ENCODE assay signal across 8 mouse cellular contexts in the genomic region with DNA sequence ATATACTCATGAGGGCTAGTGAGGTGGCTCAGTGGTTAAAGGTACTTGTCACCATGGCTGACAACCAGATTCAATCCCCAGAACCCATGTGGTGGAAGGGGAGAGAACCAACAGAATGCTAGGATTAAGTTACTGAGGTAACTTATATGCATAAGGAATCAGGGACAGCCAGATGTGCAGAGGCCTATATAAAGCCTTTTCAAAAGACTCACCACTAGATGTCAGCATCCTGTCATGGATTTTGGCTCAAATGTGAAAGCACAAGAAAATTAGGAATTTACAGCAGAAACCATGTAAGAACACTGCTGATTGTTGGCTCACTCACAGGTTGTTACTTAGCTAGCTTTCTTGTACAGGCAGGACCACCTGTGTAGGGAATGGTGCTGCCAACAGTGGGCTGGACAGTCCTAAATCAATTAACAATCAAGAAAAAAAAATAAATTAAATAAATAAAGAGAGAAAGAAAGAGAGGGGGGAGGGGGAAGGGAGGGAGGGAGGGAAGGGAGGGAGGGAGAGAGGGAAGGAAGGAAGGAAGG.
DNase-seq lines count a peak whose midpoint lies in the region; ATAC-seq and TF ChIP-seq lines count a peak whose summit lies in the region.

No protein-coding gene starts in this region.

- H3K4me3 ChIP-seq in embryonic facial prominence, embryonic 11.5 days (ENCODE audit: low read depth, low read length), result no peak overlapping the region
- H3K4me3 ChIP-seq in embryonic facial prominence, embryonic 10.5 days, result no peak overlapping the region
- H3K4me3 ChIP-seq in bone marrow macrophage, adult 2 months (ENCODE audit: insufficient read depth, low read length), result no peak overlapping the region
- H3K4me3 ChIP-seq in lung, embryonic 14.5 days (ENCODE audit: low read depth, low read length), result no peak overlapping the region

- TF ChIP-seq CTCF in bone marrow macrophage, adult 2 months (IDR thresholded peaks at IDR 0.05; ENCODE audit: low read depth, low read length), result no peak
- peak; percentile 71 for TF ChIP-seq CTCF in lung, embryonic 14.5 days (IDR thresholded peaks at IDR 0.05; ENCODE audit: low read depth)

- H3K9me3 ChIP-seq in embryonic facial prominence, embryonic 11.5 days (replicated peaks; ENCODE audit: control insufficient read depth, low read length), result no peaks in the 10 kb centered on the region
- no peaks in the 10 kb centered on the region for H3K9me3 ChIP-seq in embryonic facial prominence, embryonic 10.5 days
- H3K9me3 ChIP-seq in lung, embryonic 14.5 days (ENCODE audit: low read depth, low read length), result no peaks in the 10 kb centered on the region

- DNase-seq in embryonic facial prominence, embryonic 11.5 days (ENCODE audit: low spot score), result peak; percentile 72
- no peak for DNase-seq in embryonic facial prominence, embryonic 10.5 days (ENCODE audit: low spot score)
- DNase-seq in left cerebral cortex, postnatal 25 days (ENCODE audit: low spot score in 2 of 2), result peak; percentile 17 to 35
- DNase-seq in left cerebral cortex, adult 8-10 months (ENCODE audit: low spot score in 2 of 2), result no peak
- peak; percentile 84 for DNase-seq in lung, embryonic 14.5 days
- DNase-seq in T-cell, adult 2 months (ENCODE audit: low spot score), result no peak
- DNase-seq in urinary bladder, postnatal 36 days (ENCODE audit: low spot score in 2 of 2), result no peak

- H3K36me3 ChIP-seq in embryonic facial prominence, embryonic 11.5 days (replicated peaks; ENCODE audit: control insufficient read depth, insufficient read depth, low read depth, low read length), result no peaks in the 10 kb centered on the region; the same call in 1 of the 2 replicates
- peaks cover 80% of the 10 kb centered on the region for H3K36me3 ChIP-seq in embryonic facial prominence, embryonic 10.5 days (replicated peaks)
- peaks cover 22% of the 10 kb centered on the region for H3K36me3 ChIP-seq in lung, embryonic 14.5 days (ENCODE audit: insufficient read depth)

- TF ChIP-seq POLR2A in bone marrow macrophage, adult 2 months (IDR thresholded peaks at IDR 0.05; ENCODE audit: borderline replicate concordance, low read depth, low read length), result no peak

- intact Hi-C loops in left cerebral cortex, postnatal 25 days (cut with DNase I), result loop anchor here (2.0 kb wide), 1 partner anchor 108 kb away; no protein-coding TSS in a partner anchor

- no peaks in the 10 kb centered on the region for H3K4me1 ChIP-seq in embryonic facial prominence, embryonic 11.5 days (ENCODE audit: control insufficient read depth, insufficient read depth, low read length)
- no peaks in the 10 kb centered on the region for H3K4me1 ChIP-seq in embryonic facial prominence, embryonic 10.5 days
- no peaks in the 10 kb centered on the region for H3K4me1 ChIP-seq in bone marrow macrophage, adult 2 months (ENCODE audit: control insufficient read depth, insufficient read depth, low read length)
- H3K4me1 ChIP-seq in lung, embryonic 14.5 days (ENCODE audit: insufficient read depth), result no peaks in the 10 kb centered on the region

- no peak overlapping the region for H3K4me2 ChIP-seq in embryonic facial prominence, embryonic 11.5 days (ENCODE audit: low read depth, low read length)
- no peak overlapping the region for H3K4me2 ChIP-seq in lung, embryonic 14.5 days

- H3K9ac ChIP-seq in embryonic facial prominence, embryonic 11.5 days (replicated peaks; ENCODE audit: low read length), result no peak overlapping the region
- H3K9ac ChIP-seq in lung, embryonic 14.5 days, result no peak overlapping the region

- ATAC-seq in embryonic facial prominence, embryonic 11.5 days (replicated peaks; ENCODE audit: insufficient number of reproducible peaks, low FRiP score, low TSS enrichment, low read depth), result no peak
- peak; percentile 68; the same call in 1 of the 2 replicates for ATAC-seq in lung, embryonic 14.5 days (ENCODE audit: insufficient read depth)

- no peaks in the 10 kb centered on the region for H3K27me3 ChIP-seq in embryonic facial prominence, embryonic 11.5 days (ENCODE audit: control insufficient read depth, insufficient read depth, low read length)
- no peaks in the 10 kb centered on the region for H3K27me3 ChIP-seq in embryonic facial prominence, embryonic 10.5 days (replicated peaks; ENCODE audit: low read depth, poor library complexity, severe bottlenecking)
- H3K27me3 ChIP-seq in lung, embryonic 14.5 days (ENCODE audit: insufficient read depth, low read length), result no peaks in the 10 kb centered on the region

- H3K27ac ChIP-seq in embryonic facial prominence, embryonic 11.5 days (replicated peaks; ENCODE audit: low read depth, low read length), result no peak overlapping the region
- H3K27ac ChIP-seq in embryonic facial prominence, embryonic 10.5 days (replicated peaks), result no peak overlapping the region
- H3K27ac ChIP-seq in bone marrow macrophage, adult 2 months (ENCODE audit: insufficient read depth, low read depth, low read length), result peak overlapping the region; percentile 10; the same call in 1 of the 2 replicates
- H3K27ac ChIP-seq in lung, embryonic 14.5 days (ENCODE audit: low read depth), result no peak overlapping the region

Comparison
In these comparisons a context has a peak if more than half of its experiments do, and no peak if none do; other contexts are left out.
1. DNase-seq: peak in embryonic facial prominence, embryonic 11.5 days (single experiment), left cerebral cortex, postnatal 25 days (2 of 2) and lung, embryonic 14.5 days (single experiment); none in embryonic facial prominence, embryonic 10.5 days (single experiment), left cerebral cortex, adult 8-10 months (0 of 2), T-cell, adult 2 months (single experiment) and urinary bladder, postnatal 36 days (0 of 2).